Mouse (Mus musculus) heart, postnatal 0 days (tissue): Measurements from ENCODE around the gene Gm45711. TPM values are rescaled to one million over a fixed set of nuclear protein-coding genes. Genes with fewer than 3 reads are reported as not detected.
"Not testable (repeated sequence)": the region's sequence is repeated elsewhere in the genome, so short reads cannot be mapped to it uniquely, and the experiment has no call there.

Experiments used
- ATAC-seq: fragments of 200-750 bp; cut with Nextera tagmentation; 2 replicates; pipeline ENCODE4 v1.8.0; 2017; ENCODE audit warnings: low read depth, moderate number of reproducible peaks, moderate library complexity; ENCODE audit not compliant: insufficient read depth
- DNase-seq: peaks from one replicate; pipeline ENCODE4 v3.0.0-alpha.2; 2016; ENCODE audit warnings: low spot score
- H3K27ac ChIP-seq: fragments of 300-500 bp; sonication (generic); 2 replicates; pipeline ENCODE4 v1.5.1; 2014; ENCODE audit warnings: low read depth, mild to moderate bottlenecking
- H3K27me3 ChIP-seq: fragments of 300-500 bp; sonication (generic); 2 replicates; pipeline ENCODE4 v1.6.1; 2014; ENCODE audit warnings: low read length, mixed read lengths; ENCODE audit not compliant: control insufficient read depth, insufficient read depth
- H3K36me3 ChIP-seq: fragments of 300-500 bp; sonication (generic); replicated peaks from 2 replicates; pipeline ENCODE4 v1.6.1; 2014; ENCODE audit warnings: low read length, mixed read lengths; ENCODE audit not compliant: control insufficient read depth, insufficient read depth
- H3K4me1 ChIP-seq: fragments of 300-500 bp; sonication (generic); 2 replicates; pipeline ENCODE4 v1.6.1; 2014; ENCODE audit warnings: antibody characterized with exemption; ENCODE audit not compliant: control insufficient read depth, insufficient read depth
- H3K4me2 ChIP-seq: fragments of 300-500 bp; sonication (generic); 2 replicates; pipeline ENCODE4 v1.6.1; 2014; ENCODE audit warnings: low read depth, mild to moderate bottlenecking, low read length, moderate library complexity
- H3K4me3 ChIP-seq: fragments of 300-500 bp; sonication (generic); 2 replicates; pipeline ENCODE4 v1.5.1; 2014; ENCODE audit warnings: low read depth, low read length
- H3K9ac ChIP-seq: fragments of 300-500 bp; sonication (generic); replicated peaks from 2 replicates; pipeline ENCODE4 v1.6.1; 2014; ENCODE audit warnings: low read depth, low read length, mixed read lengths
- H3K9me3 ChIP-seq: fragments of 300-500 bp; sonication (generic); replicated peaks from 2 replicates; pipeline ENCODE4 v1.6.1; 2016; ENCODE audit warnings: low read length; ENCODE audit not compliant: control insufficient read depth
- CTCF ChIP-seq: IDR thresholded peaks from 2 replicates; pipeline ENCODE4 v1.5.1; 2016; ENCODE audit warnings: antibody characterized with exemption, control low read depth, low read depth
- EP300 ChIP-seq: IDR thresholded peaks from 2 replicates; pipeline ENCODE4 v1.6.1; 2016; ENCODE audit warnings: antibody characterized with exemption, low read depth
- WGBS: fragments of 180-500 bp; shearing (Covaris S2); extraction: QIAGEN DNeasy Blood & Tissue Kit; methylation state at CpG from one replicate; pipeline ENCODE4 v1.1.7; 2014; 5-methylcytosine and 5-hydroxymethylcytosine counted together
- polyA plus RNA-seq: library from polyadenylated mRNA; unstranded; fragments of >200 nt; fragmentation: Nextera tagmentation; extraction: Ambion mirVana; gene quantifications from 2 replicates; pipeline ENCODE4 v1.2.1, GENCODE M21; 2015
- total RNA-seq: library from RNA; depleted of rRNA; stranded (reverse); fragments of >200 nt; gene quantifications from 2 replicates; pipeline ENCODE4 v1.2.3, GENCODE M21; 2014; ENCODE audit warnings: low replicate concordance

Gene Gm45711
- total and polyA plus RNA-seq, 2 experiments from 2014 or later = not detected

GRCm38 (mm10) chr8:104268368-104268767 is 41.5 kb downstream of the Gm45711 start:
- peaks cover 8% of the 10 kb centered on the region; the same call in 1 of the 2 replicates for H3K36me3 ChIP-seq
- TF ChIP-seq EP300 = no peak
- no peak for TF ChIP-seq CTCF
- no peak overlapping the region for H3K9ac ChIP-seq
- no peaks in the 10 kb centered on the region for H3K9me3 ChIP-seq
- H3K4me2 ChIP-seq = no peak overlapping the region
- no peaks in the 10 kb centered on the region for H3K27me3 ChIP-seq
- H3K4me1 ChIP-seq = no peaks in the 10 kb centered on the region
- H3K27ac ChIP-seq = no peak overlapping the region
- H3K4me3 ChIP-seq = no peak overlapping the region
- no peak for ATAC-seq
- DNase-seq = no peak

GRCm38 (mm10) chr8:104264271-104264935 is 45.5 kb downstream of the Gm45711 start:
- peaks cover 13% of the 10 kb centered on the region for H3K36me3 ChIP-seq
- H3K27ac ChIP-seq, ATAC-seq, H3K27me3 ChIP-seq, DNase-seq, H3K4me2 ChIP-seq, H3K4me3 ChIP-seq, H3K4me1 ChIP-seq, H3K9ac ChIP-seq, H3K9me3 ChIP-seq: not testable (repeated sequence)
- 95% methylated on average over 22 of the region's 22 CpGs for WGBS

DNA sequence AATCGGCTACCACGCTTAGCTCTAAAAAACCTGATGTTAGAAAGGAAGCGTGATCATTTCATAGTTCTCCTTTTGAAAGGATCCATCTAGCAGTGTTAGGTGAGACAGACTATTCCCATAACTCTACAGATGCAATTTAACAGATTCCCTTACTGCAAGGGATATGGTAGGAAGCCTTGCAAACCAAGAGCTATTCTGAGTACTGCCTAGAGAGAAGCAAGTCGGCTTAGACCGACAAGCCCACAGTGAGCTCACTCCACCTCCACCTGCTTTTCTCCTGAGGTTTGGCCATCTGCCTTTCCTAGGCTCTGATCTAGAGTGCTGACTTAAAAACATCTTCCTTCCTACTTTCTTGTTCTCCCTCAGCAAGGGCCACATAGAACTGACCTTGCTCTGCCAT is 48.1 kb downstream of the Gm45711 start:
- H3K4me3 ChIP-seq, H3K9ac ChIP-seq, H3K4me2 ChIP-seq, DNase-seq, H3K27me3 ChIP-seq, H3K9me3 ChIP-seq, H3K27ac ChIP-seq, H3K4me1 ChIP-seq, ATAC-seq: not testable (repeated sequence)
- 87% methylated on average over 5 of the region's 5 CpGs for WGBS
- H3K36me3 ChIP-seq = peaks cover 30% of the 10 kb centered on the region

- TF ChIP-seq EP300 (no peak), CTCF (peak; percentile 9; the same call in 1 of the 2 replicates)
- Histone ChIP-seq H3K36me3 (peaks cover 3% of the 10 kb centered on the region), H3K9me3 (no peaks in the 10 kb centered on the region), H3K9ac (no peak overlapping the region), H3K4me3 (no peak overlapping the region), H3K27ac (no peak overlapping the region), H3K4me2 (no peak overlapping the region), H3K27me3 (no peaks in the 10 kb centered on the region), H3K4me1 (peaks cover 3% of the 10 kb centered on the region; the same call in 1 of the 2 replicates)
- ATAC-seq (no peak), DNase-seq (no peak)
- 88% methylated on average over 3 of the region's 3 CpGs for WGBS
These were observed 56.9 kb downstream of the Gm45711 start for GRCm38 (mm10) chr8:104253016-104253415.

DNA sequence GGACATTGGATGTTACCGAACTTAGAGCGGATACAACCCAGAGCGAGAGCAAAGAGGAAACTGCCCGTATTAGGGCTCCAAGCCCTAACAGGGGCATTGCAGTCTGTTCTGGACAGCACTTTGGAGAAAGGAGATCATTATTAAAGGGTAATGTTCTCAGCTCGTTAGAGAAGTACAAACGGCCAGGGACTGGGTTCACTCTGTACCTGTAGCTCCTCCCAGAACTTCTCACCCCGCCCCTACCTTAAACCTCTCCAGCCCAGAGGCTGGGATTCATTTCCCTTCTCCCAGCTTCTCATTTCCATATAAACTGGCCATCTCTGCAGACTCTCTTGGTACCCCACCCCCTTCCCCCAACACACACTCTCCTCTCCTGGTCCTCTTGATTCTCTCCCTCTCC is 58.4 kb downstream of the Gm45711 start:
- Histone ChIP-seq H3K27me3 (no peaks in the 10 kb centered on the region), H3K4me3 (peak overlapping the region; percentile 73), H3K4me2 (peak overlapping the region; percentile 90), H3K36me3 (no peaks in the 10 kb centered on the region), H3K9ac (peak overlapping the region; percentile 57; the same call in 1 of the 2 replicates), H3K4me1 (peaks cover 9% of the 10 kb centered on the region), H3K9me3 (no peaks in the 10 kb centered on the region), H3K27ac (no peak overlapping the region)
- TF ChIP-seq CTCF = no peak
- ATAC-seq (no peak), DNase-seq (no peak)
- 0% methylated on average over 7 of the region's 7 CpGs for whole genome bisulfite sequencing
